Mouse (Mus musculus) brain, embryonic 14.5 days (tissue): Measurements from ENCODE around the gene Fggy.

Source experiments
- CTCF ChIP-seq: fragments of 200-500 bp; IDR thresholded peaks from 2 replicates; pipeline ENCODE4 v1.5.1; 2012; ENCODE audit warnings: inconsistent platforms, mild to moderate bottlenecking, moderate library complexity, borderline replicate concordance; ENCODE audit not compliant: insufficient read depth, insufficient read length; ENCODE audit errors: extremely low read depth
- POLR2A ChIP-seq: fragments of 200-500 bp; IDR thresholded peaks from 2 replicates; pipeline ENCODE4 v1.6.1; 2012; ENCODE audit warnings: mild to moderate bottlenecking, inconsistent platforms, borderline replicate concordance; ENCODE audit not compliant: poor library complexity, insufficient read depth, insufficient read length, severe bottlenecking; ENCODE audit errors: extremely low read depth

DNA sequence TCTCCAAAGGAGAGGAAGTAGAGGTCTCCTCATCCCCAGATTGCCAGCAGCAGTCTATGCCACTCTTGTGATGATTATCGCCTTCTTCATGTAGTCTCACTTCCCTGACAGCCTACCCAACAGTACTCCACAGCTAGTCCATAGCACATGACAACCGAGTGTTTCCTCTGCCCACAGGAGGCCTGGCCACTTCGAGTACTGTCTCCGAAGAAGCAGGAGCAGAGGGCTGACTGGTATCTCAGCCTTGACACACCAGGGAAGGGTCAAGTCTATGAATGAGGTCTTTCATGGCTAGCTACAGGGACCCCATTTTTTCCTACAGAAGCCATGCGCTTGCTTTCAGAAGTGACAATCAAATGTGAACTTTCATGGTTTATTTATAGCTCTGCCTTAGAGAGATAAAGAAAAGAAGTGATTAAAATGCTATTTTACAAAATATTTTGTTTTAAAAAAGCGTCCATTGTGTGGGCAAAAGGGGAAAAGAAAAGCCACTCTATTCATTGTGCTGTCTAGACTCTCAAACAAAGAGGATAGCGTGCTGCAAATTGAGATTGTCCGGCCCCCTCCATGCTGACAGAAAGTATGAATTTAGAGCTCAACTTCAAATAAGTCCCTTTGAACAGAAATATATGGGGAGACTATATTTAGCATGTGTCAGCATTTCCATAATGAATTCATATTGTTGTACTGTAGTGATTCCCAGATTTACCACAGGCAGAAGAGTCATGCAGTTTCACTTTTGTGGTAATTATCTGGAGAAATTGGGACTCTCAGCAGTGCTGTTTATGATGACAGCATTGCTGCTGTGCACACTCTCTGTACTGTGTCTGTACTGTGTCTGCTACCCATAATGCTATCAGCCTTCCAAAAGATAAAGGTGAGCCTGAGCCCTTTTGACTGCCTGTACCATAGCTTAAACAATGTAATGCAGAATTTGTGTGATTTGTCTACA is 358.6 kb downstream of the Fggy start:
- TF ChIP-seq POLR2A (no peak), CTCF (no peak)
